Mouse (Mus musculus) cerebellum, adult 9-10 months (tissue): Measurements from ENCODE around the gene Ppat.

ENCODE experiments used
- DNase-seq: peaks from one replicate; pipeline ENCODE4 v3.0.0; 2022

The Ppat gene

DNA sequence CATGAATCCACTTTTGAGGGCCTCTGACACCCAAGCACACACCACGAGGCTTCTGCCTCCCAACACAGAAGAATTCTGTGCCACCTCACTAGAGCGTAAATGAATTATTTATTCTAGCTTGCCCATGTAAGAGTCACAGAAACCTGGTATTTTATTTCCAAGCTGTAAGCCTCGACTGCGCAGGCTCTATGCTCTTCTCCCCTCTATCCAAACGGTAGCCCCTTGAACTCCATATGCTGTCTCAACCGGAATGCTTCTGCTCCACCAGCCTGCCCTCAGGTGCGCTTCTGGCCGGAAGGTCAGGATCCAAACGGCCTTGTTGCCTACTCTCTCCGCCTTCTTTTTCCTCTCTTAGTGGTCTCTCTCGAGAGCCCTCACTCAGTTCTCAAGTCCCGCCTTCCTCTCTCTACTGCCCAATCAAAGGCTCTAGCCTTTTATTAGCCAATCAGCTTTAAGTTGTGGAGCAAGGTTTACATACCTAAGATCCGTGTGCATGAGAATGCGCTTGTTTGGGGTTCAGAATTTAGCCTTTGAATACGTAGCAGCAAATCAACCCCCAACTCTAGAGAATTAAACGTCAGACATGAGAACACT, 82.6 kb downstream of the Ppat start:
- no peak for DNase-seq

DNA sequence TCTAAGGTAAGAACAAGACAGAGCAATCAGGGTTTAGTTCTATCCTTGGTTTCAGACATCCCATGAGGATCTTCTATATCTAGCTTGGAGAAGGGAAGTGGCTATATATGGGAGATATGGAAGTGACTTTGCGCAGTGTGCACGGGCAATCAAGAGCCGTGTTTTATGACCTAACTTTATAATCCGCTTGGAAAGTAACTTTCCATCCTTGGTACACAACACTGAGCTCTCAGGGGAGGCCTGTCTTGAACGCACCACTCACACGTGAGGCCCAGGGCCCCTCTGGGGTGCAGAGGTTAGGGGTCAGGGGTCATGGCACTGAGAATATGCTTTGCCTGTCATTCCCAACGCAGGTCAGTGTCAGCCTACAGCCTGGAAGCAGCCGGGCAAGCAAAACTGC, 84.6 kb downstream of the Ppat start:
- DNase-seq: no peak
